Mouse (Mus musculus) ES-E14 (cell line): ENCODE results near the gene Zg16. TPM values are rescaled to one million over a fixed set of nuclear protein-coding genes. Genes with fewer than 3 reads are reported as not detected.
"Not testable (repeated sequence)": the region's sequence is repeated elsewhere in the genome, so short reads cannot be mapped to it uniquely, and the experiment has no call there.

ENCODE experiments used
- DNase-seq: peaks from one replicate; pipeline ENCODE4 v3.0.0-alpha.2; 2013; ENCODE audit warnings: low read depth, low spot score
- H3K27ac ChIP-seq: 2 replicates; pipeline ENCODE4 v1.5.1; 2012; ENCODE audit warnings: low read depth, mild to moderate bottlenecking, low read length, moderate library complexity, mixed read lengths; ENCODE audit not compliant: poor library complexity, insufficient read depth, severe bottlenecking
- H3K36me3 ChIP-seq: 2 replicates; pipeline ENCODE4 v1.6.1; 2012; ENCODE audit warnings: mild to moderate bottlenecking, low read length, moderate library complexity, mixed read lengths; ENCODE audit not compliant: control insufficient read depth, poor library complexity, insufficient read depth, severe bottlenecking
- H3K4me1 ChIP-seq, 2 experiments: fragments of 150-350 bp in 1 of 2; sonication (generic) in 1 of 2; 2 replicates each; pipeline ENCODE4 v1.6.1; 2012; ENCODE audit warnings: low read length in 2 of 2, mild to moderate bottlenecking in 1 of 2, mixed read lengths in 1 of 2; ENCODE audit not compliant: control insufficient read depth in 2 of 2, insufficient read depth in 2 of 2, poor library complexity in 1 of 2
- H3K4me3 ChIP-seq, 2 experiments: fragments of 150-350 bp in 1 of 2; sonication (generic) in 1 of 2; 2 replicates each; pipeline ENCODE4 v1.5.1; 2012; ENCODE audit warnings: low read length in 2 of 2, low read depth in 1 of 2, mild to moderate bottlenecking in 1 of 2, mixed read lengths in 1 of 2; ENCODE audit not compliant: insufficient read depth in 1 of 2, poor library complexity in 1 of 2, severe bottlenecking in 1 of 2
- H3K9ac ChIP-seq: 2 replicates; pipeline ENCODE4 v1.6.1; 2012; ENCODE audit warnings: low read depth, mild to moderate bottlenecking, low read length, mixed read lengths; ENCODE audit not compliant: poor library complexity, insufficient read depth, severe bottlenecking
- H3K9me3 ChIP-seq: fragments of 150-350 bp; sonication (generic); 2 replicates; pipeline ENCODE4 v1.6.1; 2012; ENCODE audit warnings: low read depth, mild to moderate bottlenecking, low read length; ENCODE audit not compliant: control insufficient read depth, insufficient read depth
- CHD2 ChIP-seq: IDR thresholded peaks from 2 replicates; pipeline ENCODE4 v1.6.1; 2014; ENCODE audit warnings: mild to moderate bottlenecking, low read depth, low read length, inconsistent platforms
- HCFC1 ChIP-seq: IDR thresholded peaks from 2 replicates; pipeline ENCODE4 v1.6.1; 2012; ENCODE audit warnings: low read length, inconsistent platforms, borderline replicate concordance; ENCODE audit not compliant: insufficient read depth
- MAFK ChIP-seq: IDR thresholded peaks from 2 replicates; pipeline ENCODE4 v1.6.1; 2014; ENCODE audit warnings: mild to moderate bottlenecking, low read depth, low read length, inconsistent platforms; ENCODE audit not compliant: insufficient read depth
- ZC3H11A ChIP-seq: IDR thresholded peaks from 2 replicates; pipeline ENCODE4 v1.6.1; 2012; ENCODE audit warnings: low read depth, mild to moderate bottlenecking, inconsistent platforms, low read length, borderline replicate concordance
- ZNF384 ChIP-seq: IDR thresholded peaks from 2 replicates; pipeline ENCODE4 v1.6.1; 2012; ENCODE audit warnings: low read depth, low read length, inconsistent platforms
- in situ Hi-C, 2 experiments: fragments of 600-800 bp; cut with MboI; formaldehyde crosslinking; loops; one replicate each; pipeline ENCODE4 v1.15.1; 2025; ENCODE audit warnings: low sequenced_read_pairs in 2 of 2, inconsistent platforms in 1 of 2; ENCODE audit not compliant: unreplicated experiment in 2 of 2
- total RNA-seq: library from RNA; depleted of rRNA; stranded (reverse); fragments of 300-350 nt; gene quantifications from 2 replicates; pipeline ENCODE4 v1.2.3, GENCODE M21; 2012; rRNA removed

Gene Zg16
- not detected in 2 replicates for total RNA-seq

- H3K4me1 ChIP-seq, in situ Hi-C loops, H3K36me3 ChIP-seq, H3K4me3 ChIP-seq, DNase-seq, H3K9ac ChIP-seq, H3K27ac ChIP-seq, H3K9me3 ChIP-seq: not testable (repeated sequence)
Measured at GRCm38 (mm10) chr7:127087278-127088010, at the start of gene Zg16. Zg16 (minus strand) TSS chr7:127087328.

- DNase-seq, result no peak
- no peak overlapping the region; the same call in 1 of the 2 replicates for H3K9ac ChIP-seq
- in situ Hi-C loops, result no loop called here
- no peaks in the 10 kb centered on the region for H3K9me3 ChIP-seq
- no peaks in the 10 kb centered on the region for H3K36me3 ChIP-seq
- peaks cover 3 to 29% of the 10 kb centered on the region in 2 experiments; a peak in 3 of 4 replicates for H3K4me1 ChIP-seq
- TF ChIP-seq MAFK, result no peak
- no peak for TF ChIP-seq ZNF384
- no peak for TF ChIP-seq CHD2
- no peak for TF ChIP-seq HCFC1
- no peak for TF ChIP-seq ZC3H11A
- H3K27ac ChIP-seq, result no peak overlapping the region
- 0 out of 4 replicates have a peak overlapping the region, but pooled peaks of 1 of the 2 experiments have one; percentile 26 for H3K4me3 ChIP-seq
Measured at GRCm38 (mm10) chr7:127136181-127137071, 49.3 kb upstream of the Zg16 start.

- Histone ChIP-seq H3K4me1 (peaks cover 1 to 20% of the 10 kb centered on the region in 2 experiments; a peak in 3 of 4 replicates), H3K36me3 (no peaks in the 10 kb centered on the region), H3K27ac (no peak overlapping the region), H3K9ac (no peak overlapping the region), H3K9me3 (no peaks in the 10 kb centered on the region), H3K4me3 (no peak overlapping the region)
- in situ Hi-C loops, result no loop called here
- DNase-seq, result no peak
- TF ChIP-seq MAFK, result no peak
- no peak for TF ChIP-seq ZC3H11A
- TF ChIP-seq HCFC1, result no peak
- TF ChIP-seq CHD2, result no peak
- no peak for TF ChIP-seq ZNF384
Measured at GRCm38 (mm10) chr7:127134821-127135447, 47.8 kb upstream of the Zg16 start.

- no peak for TF ChIP-seq ZC3H11A
- no peak for TF ChIP-seq MAFK
- Histone ChIP-seq H3K27ac (no peak overlapping the region), H3K36me3 (no peaks in the 10 kb centered on the region), H3K4me1 (peaks cover 1 to 18% of the 10 kb centered on the region in 2 experiments; a peak in 3 of 4 replicates), H3K9ac (no peak overlapping the region), H3K4me3 (no peak overlapping the region), H3K9me3 (no peaks in the 10 kb centered on the region)
- no peak for DNase-seq
- in situ Hi-C loops, result no loop called here
Measured at GRCm38 (mm10) chr7:127133125-127133524, 46.0 kb upstream of the Zg16 start.
